Mouse (Mus musculus) lung, adult 2 months (tissue): Measurements from ENCODE around the gene Gucy2d. TPM values are rescaled to one million over a fixed set of nuclear protein-coding genes. Genes with fewer than 3 reads are reported as not detected.
A peak's percentile ranks its signal among the peaks of the same experiment; 100 is the strongest.

Experiments
- DNase-seq: peaks from one replicate; pipeline ENCODE4 v3.0.0; 2022
- H3K4me1 ChIP-seq: fragments of 200-500 bp; 2 replicates; pipeline ENCODE4 v1.6.1; 2011; ENCODE audit warnings: low read length; ENCODE audit not compliant: control insufficient read depth, insufficient read depth
- H3K4me3 ChIP-seq: fragments of 200-500 bp; replicated peaks from 2 replicates; pipeline ENCODE3; 2011; ENCODE audit warnings: low read depth, mild to moderate bottlenecking, control low read depth, low read length; ENCODE audit errors: extremely low read depth
- CTCF ChIP-seq: fragments of 200-500 bp; IDR thresholded peaks from 2 replicates; pipeline ENCODE4 v1.5.1; 2011; ENCODE audit warnings: mild to moderate bottlenecking, low read length, control low read depth; ENCODE audit not compliant: insufficient read depth
- POLR2A ChIP-seq: fragments of 200-500 bp; IDR thresholded peaks from 2 replicates; pipeline ENCODE4 v1.6.1; 2011; ENCODE audit warnings: low read depth, mild to moderate bottlenecking, control low read depth, low read length, borderline replicate concordance; ENCODE audit errors: extremely low read depth
- WGBS: fragments of 180-500 bp; shearing (Covaris S2); methylation state at CpG from one replicate; pipeline ENCODE4 v1.1.7; 2018; 5-methylcytosine and 5-hydroxymethylcytosine counted together
- polyA plus RNA-seq: library from polyadenylated mRNA; depleted of rRNA; stranded (reverse); fragments of >200 nt; gene quantifications from 2 replicates; pipeline ENCODE4 v1.2.3, GENCODE M21; 2012

Gene Gucy2d
- polyA plus RNA-seq, 1 experiment, result 0.04 TPM

DNA sequence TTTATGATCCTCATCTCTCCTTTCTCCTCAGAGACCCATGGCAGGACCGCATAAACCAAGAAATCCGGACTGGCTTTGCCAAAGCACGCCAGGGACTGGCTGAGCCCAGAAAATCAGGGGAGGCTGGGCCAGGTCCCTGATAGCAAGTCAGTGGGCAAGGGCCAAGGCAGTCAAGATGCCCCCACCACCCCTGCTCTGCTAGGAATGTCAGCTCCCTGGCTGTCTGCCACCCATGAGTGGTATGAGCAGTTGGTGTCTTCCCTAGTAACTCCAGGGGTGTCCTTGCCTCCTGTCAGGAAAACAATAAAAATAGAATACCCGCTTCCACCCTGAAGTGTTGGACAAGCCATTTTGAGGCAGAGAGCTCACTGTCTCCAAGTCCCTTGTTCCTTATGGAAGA is 36.9 kb downstream of the Gucy2d start:
- no peak overlapping the region for H3K4me3 ChIP-seq
- H3K4me1 ChIP-seq, result peaks cover 4% of the 10 kb centered on the region; the same call in 1 of the 2 replicates
- no peak for TF ChIP-seq POLR2A
- WGBS, result 80% methylated on average over 4 of the region's 4 CpGs
- DNase-seq, result no peak

DNA sequence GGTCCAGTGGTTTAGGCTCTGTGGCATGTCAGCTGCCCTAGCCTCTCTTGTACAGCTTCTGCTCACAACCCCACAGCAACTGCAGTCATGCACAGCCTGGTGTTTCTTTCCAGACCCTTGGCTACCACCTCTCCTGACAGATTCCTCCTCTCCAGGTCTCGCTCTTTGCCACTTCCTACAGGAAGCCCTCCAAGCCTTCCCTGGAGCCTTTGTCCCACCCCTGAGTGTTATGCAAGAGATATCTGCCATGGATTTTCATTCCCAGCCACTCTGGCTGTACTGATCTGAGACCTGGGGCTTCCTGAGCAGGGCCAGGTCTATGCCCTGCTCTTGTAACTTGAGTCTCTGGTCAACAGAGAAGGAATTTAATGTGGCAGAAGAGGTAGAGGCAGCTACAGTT is 40.3 kb downstream of the Gucy2d start:
- 81% methylated on average over 1 of the region's 1 CpGs for WGBS

DNA sequence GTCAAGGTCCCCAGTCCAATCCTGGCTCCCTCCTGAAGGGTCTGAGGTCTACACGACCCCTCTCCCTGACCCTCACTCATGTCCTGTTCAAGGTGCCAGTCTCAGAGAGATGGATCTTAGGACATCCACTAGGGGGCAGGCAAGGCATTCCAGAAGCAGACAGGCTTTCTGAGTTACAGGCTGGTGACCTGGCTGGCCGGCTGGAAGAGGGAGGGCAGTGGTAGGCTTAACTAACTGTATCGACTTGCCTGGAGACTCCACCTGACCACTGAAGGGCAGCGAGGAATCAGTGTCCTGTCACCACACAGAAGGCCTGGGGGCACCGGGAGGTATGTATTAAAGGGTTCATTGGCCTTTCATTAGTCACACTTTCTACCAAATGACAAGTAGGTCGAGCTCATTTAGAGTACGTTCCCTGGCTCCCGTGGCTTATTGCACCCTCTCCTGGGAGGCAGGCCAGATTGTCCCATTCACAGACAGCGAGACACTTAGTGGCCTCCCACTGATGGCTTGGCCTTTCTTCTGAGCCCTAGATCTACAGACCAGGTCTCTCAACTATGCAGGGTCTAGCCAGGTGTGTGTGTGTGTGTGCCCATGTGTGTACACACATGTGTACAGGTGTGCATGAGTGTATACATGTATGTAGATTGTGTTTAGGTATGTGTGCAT is 41.0 kb downstream of the Gucy2d start:
- peak; percentile 95 for TF ChIP-seq CTCF
- TF ChIP-seq POLR2A, result no peak
- Histone ChIP-seq H3K4me3 (no peak overlapping the region), H3K4me1 (peaks cover 11% of the 10 kb centered on the region; the same call in 1 of the 2 replicates)
- peak; percentile 79 for DNase-seq
- 6% methylated on average over 9 of the region's 9 CpGs for WGBS

More for the DNA sequence above, 40.3 kb downstream of the Gucy2d start:
- Histone ChIP-seq H3K4me1 (peaks cover 11% of the 10 kb centered on the region; the same call in 1 of the 2 replicates), H3K4me3 (no peak overlapping the region)
- TF ChIP-seq POLR2A (no peak), CTCF (no peak)
- no peak for DNase-seq

DNA sequence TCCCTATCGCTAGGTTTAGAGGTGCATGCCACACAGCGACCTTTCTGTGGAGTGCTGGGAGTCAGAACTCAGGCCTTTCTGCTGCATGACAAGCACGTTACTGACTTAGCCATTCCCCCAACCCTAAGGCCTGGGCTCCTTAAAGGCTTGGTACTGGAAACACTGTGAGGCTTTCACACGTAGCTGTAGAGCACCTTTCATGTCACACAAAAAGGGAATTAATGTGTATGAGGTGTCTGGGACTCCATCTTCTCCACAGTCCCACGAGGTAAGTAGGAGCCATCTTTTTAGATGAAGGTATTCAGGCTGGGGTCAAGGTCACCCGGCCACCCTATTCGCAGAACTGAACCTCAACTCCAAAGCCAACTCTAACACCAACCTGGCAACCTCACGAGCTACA is 41.6 kb downstream of the Gucy2d start:
- WGBS, result 85% methylated on average over 8 of the region's 8 CpGs
- DNase-seq, result no peak
- Histone ChIP-seq H3K4me3 (no peak overlapping the region), H3K4me1 (peaks cover 11% of the 10 kb centered on the region; the same call in 1 of the 2 replicates)
- TF ChIP-seq POLR2A (no peak), CTCF (no peak)

DNA sequence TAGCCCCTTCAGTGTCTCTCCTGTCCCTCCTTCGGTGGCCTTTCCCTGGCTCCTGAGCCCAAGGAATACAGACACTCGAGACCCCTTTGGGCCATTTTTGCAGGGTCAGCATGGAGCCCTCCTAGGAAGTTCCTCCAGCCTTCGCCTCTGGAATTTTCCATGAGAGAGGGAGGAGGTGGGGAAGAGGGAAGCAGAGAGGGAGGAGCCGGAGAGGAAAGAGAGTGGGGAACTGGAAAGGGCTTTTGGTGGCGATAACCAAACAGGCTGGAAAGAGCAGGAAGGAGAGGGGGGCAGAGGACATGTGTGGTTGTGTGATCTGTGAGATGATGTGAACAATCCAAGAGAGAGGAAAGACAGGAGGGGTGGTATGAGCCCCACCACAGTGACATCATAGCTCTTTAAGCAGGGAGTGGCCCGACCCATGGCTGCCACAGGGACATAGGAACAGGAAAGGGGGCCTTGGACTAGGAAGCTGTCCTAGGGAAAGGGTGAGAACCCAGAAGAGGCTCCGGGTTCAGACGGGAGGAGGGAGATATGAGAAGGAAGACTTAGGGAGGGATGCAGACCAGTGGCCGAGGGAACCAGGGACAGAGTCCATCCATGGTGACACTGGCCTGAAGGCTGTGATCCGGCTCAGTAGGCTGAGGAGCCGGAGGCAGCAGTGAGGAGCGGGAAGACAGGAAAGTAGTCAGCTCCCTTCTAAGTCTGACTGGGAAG is 42.5 kb downstream of the Gucy2d start:
- TF ChIP-seq CTCF (no peak), POLR2A (no peak)
- DNase-seq, result no peak
- Histone ChIP-seq H3K4me1 (peaks cover 11% of the 10 kb centered on the region; the same call in 1 of the 2 replicates), H3K4me3 (no peak overlapping the region)
- 37% methylated on average over 12 of the region's 12 CpGs for WGBS

- no peak overlapping the region for H3K4me3 ChIP-seq
- no peak for TF ChIP-seq POLR2A
- no peak for TF ChIP-seq CTCF
- DNase-seq, result no peak
- 21% methylated on average over 8 of the region's 8 CpGs for WGBS
- H3K4me1 ChIP-seq, result peaks cover 11% of the 10 kb centered on the region; the same call in 1 of the 2 replicates
Measured at GRCm38 (mm10) chr7:98483268-98483607, 43.0 kb downstream of the Gucy2d start.

- Histone ChIP-seq H3K4me3 (no peak overlapping the region), H3K4me1 (peaks cover 11% of the 10 kb centered on the region; the same call in 1 of the 2 replicates)
- TF ChIP-seq CTCF (no peak), POLR2A (no peak)
- WGBS, result 89% methylated on average over 3 of the region's 3 CpGs
- no peak for DNase-seq
Measured at GRCm38 (mm10) chr7:98484878-98485277, 44.7 kb downstream of the Gucy2d start.

- DNase-seq, result no peak
- H3K4me1 ChIP-seq, result peaks cover 11% of the 10 kb centered on the region; the same call in 1 of the 2 replicates
Measured at GRCm38 (mm10) chr7:98485508-98485907, 45.3 kb downstream of the Gucy2d start.

GRCm38 (mm10) chr7:98486471-98486917 is 46.3 kb downstream of the Gucy2d start:
- DNase-seq, result no peak
- no peak overlapping the region for H3K4me3 ChIP-seq
- peaks cover 7% of the 10 kb centered on the region; the same call in 1 of the 2 replicates for H3K4me1 ChIP-seq
- WGBS, result 77% methylated on average over 7 of the region's 7 CpGs
- TF ChIP-seq POLR2A (no peak), CTCF (no peak)

More at GRCm38 (mm10) chr7:98485508-98485907, 45.3 kb downstream of the Gucy2d start:
- WGBS, result 66% methylated on average over 4 of the region's 4 CpGs
- no peak overlapping the region for H3K4me3 ChIP-seq
- TF ChIP-seq CTCF (no peak), POLR2A (no peak)
